Mouse (Mus musculus) intestine, embryonic 16.5 days (tissue): ENCODE data around the gene Cdc42bpa. TPM values are rescaled to one million over a fixed set of nuclear protein-coding genes. Genes with fewer than 3 reads are reported as not detected.

Experiments used
- ATAC-seq: fragments of 200-750 bp; cut with Nextera tagmentation; 2 replicates; pipeline ENCODE4 v1.8.0; 2017; ENCODE audit warnings: moderate TSS enrichment, moderate library complexity
- H3K27ac ChIP-seq: fragments of 300-500 bp; sonication (generic); 2 replicates; pipeline ENCODE4 v1.5.1; 2014; ENCODE audit warnings: mild to moderate bottlenecking, low read length
- H3K27me3 ChIP-seq: fragments of 300-500 bp; sonication (generic); replicated peaks from 2 replicates; pipeline ENCODE4 v1.6.1; 2014; ENCODE audit warnings: low read length, control low read depth, mixed read lengths; ENCODE audit not compliant: control insufficient read depth, insufficient read depth
- H3K36me3 ChIP-seq: fragments of 300-500 bp; sonication (generic); 2 replicates; pipeline ENCODE4 v1.6.1; 2014; ENCODE audit warnings: low read length, control low read depth; ENCODE audit not compliant: control insufficient read depth, insufficient read depth
- H3K4me1 ChIP-seq: fragments of 300-500 bp; sonication (generic); 2 replicates; pipeline ENCODE4 v1.6.1; 2014; ENCODE audit warnings: low read length, control low read depth, mixed read lengths; ENCODE audit not compliant: control insufficient read depth, insufficient read depth
- H3K4me2 ChIP-seq: fragments of 300-500 bp; sonication (generic); 2 replicates; pipeline ENCODE4 v1.6.1; 2014; ENCODE audit warnings: low read depth, low read length, control low read depth
- H3K4me3 ChIP-seq: fragments of 300-500 bp; sonication (generic); 2 replicates; pipeline ENCODE4 v1.5.1; 2014; ENCODE audit warnings: mild to moderate bottlenecking, low read length
- H3K9ac ChIP-seq: fragments of 300-500 bp; sonication (generic); 2 replicates; pipeline ENCODE4 v1.6.1; 2014; ENCODE audit warnings: low read depth, low read length
- H3K9me3 ChIP-seq: fragments of 300-500 bp; sonication (generic); 2 replicates; pipeline ENCODE4 v1.6.1; 2016; ENCODE audit warnings: low read length, control low read depth; ENCODE audit not compliant: control insufficient read depth
- WGBS: fragments of 180-500 bp; shearing (Covaris S2); extraction: QIAGEN DNeasy Blood & Tissue Kit; methylation state at CpG from one replicate; pipeline ENCODE4 v1.1.7; 2014; 5-methylcytosine and 5-hydroxymethylcytosine counted together
- polyA plus RNA-seq: library from polyadenylated mRNA; unstranded; fragments of >200 nt; fragmentation: Nextera tagmentation; extraction: Ambion mirVana; gene quantifications from 2 replicates; pipeline ENCODE4 v1.2.1, GENCODE M21; 2015

The Cdc42bpa gene
- polyA plus RNA-seq, 1 experiment from 2014 or later: 8.2 TPM

- H3K4me2 ChIP-seq: no peak overlapping the region
- no peaks in the 10 kb centered on the region for H3K27me3 ChIP-seq
- no peak overlapping the region for H3K27ac ChIP-seq
- no peaks in the 10 kb centered on the region for H3K9me3 ChIP-seq
- ATAC-seq: no peak
- H3K9ac ChIP-seq: no peak overlapping the region
- H3K36me3 ChIP-seq: no peaks in the 10 kb centered on the region
- H3K4me3 ChIP-seq: no peak overlapping the region
- WGBS: 89% methylated on average over 5 of the region's 5 CpGs
- no peaks in the 10 kb centered on the region for H3K4me1 ChIP-seq
Measured at GRCm38 (mm10) chr1:180098426-180098825, 138.2 kb downstream of the Cdc42bpa start.

GRCm38 (mm10) chr1:180104567-180104966 lies 144.3 kb downstream of the Cdc42bpa start:
- Histone ChIP-seq H3K27me3 (no peaks in the 10 kb centered on the region), H3K9ac (no peak overlapping the region), H3K9me3 (no peaks in the 10 kb centered on the region), H3K4me1 (no peaks in the 10 kb centered on the region), H3K27ac (no peak overlapping the region), H3K4me3 (no peak overlapping the region), H3K36me3 (no peaks in the 10 kb centered on the region), H3K4me2 (no peak overlapping the region)
- no peak for ATAC-seq
- 73% methylated on average over 3 of the region's 3 CpGs for WGBS

GRCm38 (mm10) chr1:180109050-180109449 lies 148.8 kb downstream of the Cdc42bpa start:
- H3K27me3 ChIP-seq: no peaks in the 10 kb centered on the region

GRCm38 (mm10) chr1:180116525-180116924 lies 156.3 kb downstream of the Cdc42bpa start:
- Histone ChIP-seq H3K27me3 (no peaks in the 10 kb centered on the region), H3K4me2 (no peak overlapping the region), H3K36me3 (no peaks in the 10 kb centered on the region), H3K9me3 (no peaks in the 10 kb centered on the region), H3K4me3 (no peak overlapping the region), H3K9ac (no peak overlapping the region), H3K4me1 (no peaks in the 10 kb centered on the region), H3K27ac (no peak overlapping the region)
- 78% methylated on average over 1 of the region's 1 CpGs for WGBS
- ATAC-seq: no peak

More at GRCm38 (mm10) chr1:180109050-180109449, 148.8 kb downstream of the Cdc42bpa start:
- H3K4me1 ChIP-seq: no peaks in the 10 kb centered on the region
- WGBS: 72% methylated on average over 5 of the region's 5 CpGs
- no peak overlapping the region for H3K9ac ChIP-seq
- no peak overlapping the region for H3K4me2 ChIP-seq
- no peak overlapping the region for H3K27ac ChIP-seq
- H3K36me3 ChIP-seq: no peaks in the 10 kb centered on the region
- ATAC-seq: no peak
- no peak overlapping the region for H3K4me3 ChIP-seq
- no peaks in the 10 kb centered on the region for H3K9me3 ChIP-seq

- no peak overlapping the region for H3K4me2 ChIP-seq
- H3K9ac ChIP-seq: no peak overlapping the region
- no peak overlapping the region for H3K27ac ChIP-seq
- H3K4me1 ChIP-seq: no peaks in the 10 kb centered on the region
- 71% methylated on average over 8 of the region's 8 CpGs for WGBS
- H3K27me3 ChIP-seq: no peaks in the 10 kb centered on the region
- ATAC-seq: no peak
- no peak overlapping the region for H3K4me3 ChIP-seq
- H3K36me3 ChIP-seq: no peaks in the 10 kb centered on the region
- no peaks in the 10 kb centered on the region for H3K9me3 ChIP-seq
Measured at GRCm38 (mm10) chr1:180118233-180118632, 158.0 kb downstream of the Cdc42bpa start.

GRCm38 (mm10) chr1:180128077-180128792 lies 168.0 kb downstream of the Cdc42bpa start:
- peak; percentile 96 for ATAC-seq
- H3K27ac ChIP-seq: peak overlapping the region; percentile 76; the same call in 1 of the 2 replicates
- WGBS: 65% methylated on average over 5 of the region's 5 CpGs

GRCm38 (mm10) chr1:180131402-180131801 lies 171.1 kb downstream of the Cdc42bpa start:
- no peak for ATAC-seq
- no peak overlapping the region for H3K27ac ChIP-seq
- no peaks in the 10 kb centered on the region for H3K27me3 ChIP-seq
- no peaks in the 10 kb centered on the region for H3K36me3 ChIP-seq
- no peaks in the 10 kb centered on the region for H3K9me3 ChIP-seq
- 66% methylated on average over 3 of the region's 3 CpGs for WGBS
- no peak overlapping the region for H3K4me2 ChIP-seq
- H3K4me1 ChIP-seq: no peaks in the 10 kb centered on the region
- H3K9ac ChIP-seq: no peak overlapping the region
- no peak overlapping the region for H3K4me3 ChIP-seq

More at GRCm38 (mm10) chr1:180128077-180128792, 168.0 kb downstream of the Cdc42bpa start:
- no peak overlapping the region for H3K4me3 ChIP-seq
- H3K9ac ChIP-seq: no peak overlapping the region
- no peaks in the 10 kb centered on the region for H3K36me3 ChIP-seq
- no peak overlapping the region; the same call in 1 of the 2 replicates for H3K4me2 ChIP-seq
- H3K27me3 ChIP-seq: no peaks in the 10 kb centered on the region
- no peaks in the 10 kb centered on the region for H3K9me3 ChIP-seq
- H3K4me1 ChIP-seq: no peaks in the 10 kb centered on the region

- no peak overlapping the region for H3K27ac ChIP-seq
- H3K4me2 ChIP-seq: no peak overlapping the region
- no peaks in the 10 kb centered on the region for H3K27me3 ChIP-seq
- H3K4me3 ChIP-seq: no peak overlapping the region
- H3K36me3 ChIP-seq: peaks cover 3% of the 10 kb centered on the region; the same call in 1 of the 2 replicates
- no peaks in the 10 kb centered on the region for H3K9me3 ChIP-seq
- 87% methylated on average over 4 of the region's 4 CpGs for WGBS
- no peaks in the 10 kb centered on the region for H3K4me1 ChIP-seq
- H3K9ac ChIP-seq: no peak overlapping the region
- ATAC-seq: no peak
Measured at GRCm38 (mm10) chr1:180132187-180132586, 171.9 kb downstream of the Cdc42bpa start.

- Histone ChIP-seq H3K27ac (no peak overlapping the region), H3K9ac (no peak overlapping the region), H3K4me3 (no peak overlapping the region), H3K4me2 (no peak overlapping the region), H3K9me3 (no peaks in the 10 kb centered on the region), H3K4me1 (no peaks in the 10 kb centered on the region), H3K36me3 (peaks cover 6% of the 10 kb centered on the region), H3K27me3 (no peaks in the 10 kb centered on the region)
- WGBS: 85% methylated on average over 4 of the region's 4 CpGs
- no peak for ATAC-seq
Measured at GRCm38 (mm10) chr1:180139158-180139557, 178.9 kb downstream of the Cdc42bpa start.

- 95% methylated on average over 2 of the region's 2 CpGs for WGBS
- H3K36me3 ChIP-seq: peaks cover 12% of the 10 kb centered on the region
Measured at GRCm38 (mm10) chr1:180140970-180141369, 180.7 kb downstream of the Cdc42bpa start.

More at GRCm38 (mm10) chr1:180140970-180141369, 180.7 kb downstream of the Cdc42bpa start:
- no peaks in the 10 kb centered on the region for H3K4me1 ChIP-seq
- H3K9me3 ChIP-seq: no peaks in the 10 kb centered on the region
- no peaks in the 10 kb centered on the region for H3K27me3 ChIP-seq
- H3K27ac ChIP-seq: no peak overlapping the region
- no peak for ATAC-seq
- H3K4me3 ChIP-seq: no peak overlapping the region
- no peak overlapping the region for H3K9ac ChIP-seq
- H3K4me2 ChIP-seq: no peak overlapping the region
